9 mouse cellular contexts compared by ENCODE assay signal in genomic region chr17:25918037-25918750, GRCm38 (mm10). TPM values are rescaled to one million over a fixed set of nuclear protein-coding genes. Genes with fewer than 3 reads are reported as not detected.
DNase-seq lines count a peak whose midpoint lies in the region; ATAC-seq lines count a peak whose summit lies in the region.
"Had no signal": no experiment of that assay in that cellular context is flagged by ENCODE, and none has a peak within 500 bp of the region (broad histone marks: within the 10 kb centered on the region; RNA-seq: fewer than 3 reads in every experiment).

No protein-coding gene starts in this region.

- no peak for ATAC-seq in megakaryocyte, adult 5-6 weeks (ENCODE audit: poor library complexity, severe bottlenecking)
- ATAC-seq in liver, embryonic 11.5 days (replicated peaks; ENCODE audit: low FRiP score): no peak
- ATAC-seq in stomach, embryonic 16.5 days (ENCODE audit: insufficient read depth, low FRiP score): no peak

- H3K9ac ChIP-seq in liver, embryonic 11.5 days (ENCODE audit: low read depth, low read length): peak overlapping the region; percentile 88
- H3K9ac ChIP-seq in stomach, embryonic 16.5 days (ENCODE audit: low read length): peak overlapping the region; percentile 90

- H3K36me3 ChIP-seq in megakaryocyte, embryonic 14.5 days (replicated peaks; ENCODE audit: low read length): peaks cover 34% of the 10 kb centered on the region
- 0 out of 2 replicates have a peak, but pooled peaks cover 2% of the 10 kb centered on the region for H3K36me3 ChIP-seq in liver, embryonic 11.5 days (ENCODE audit: control insufficient read depth, insufficient read depth, low read length)
- no peaks in the 10 kb centered on the region for H3K36me3 ChIP-seq in stomach, embryonic 16.5 days (ENCODE audit: control insufficient read depth, insufficient read depth, low read length)

- WGBS in liver, embryonic 11.5 days: 83% methylated on average over 9 of the region's 9 CpGs
- 78% methylated on average over 9 of the region's 9 CpGs for WGBS in stomach, embryonic 16.5 days

- H3K27ac ChIP-seq in liver, embryonic 11.5 days (ENCODE audit: low read depth, low read length): no peak overlapping the region
- H3K27ac ChIP-seq in stomach, embryonic 16.5 days (ENCODE audit: low read length): peak overlapping the region; percentile 82

- peaks cover 2% of the 10 kb centered on the region for H3K27me3 ChIP-seq in megakaryocyte, embryonic 14.5 days (replicated peaks)
- no peaks in the 10 kb centered on the region for H3K27me3 ChIP-seq in liver, embryonic 11.5 days (replicated peaks; ENCODE audit: control insufficient read depth, insufficient read depth, low read length)
- no peaks in the 10 kb centered on the region for H3K27me3 ChIP-seq in stomach, embryonic 16.5 days (ENCODE audit: control insufficient read depth, insufficient read depth, low read length)

- H3K4me2 ChIP-seq in liver, embryonic 11.5 days: peak overlapping the region; percentile 97
- H3K4me2 ChIP-seq in stomach, embryonic 16.5 days (ENCODE audit: low read depth, low read length): peak overlapping the region; percentile 81

- DNase-seq in cerebellum, adult 9-10 months: peak; percentile 59
- DNase-seq in cerebellum, postnatal 36 days: no peak
- no peak for DNase-seq in liver, embryonic 11.5 days (ENCODE audit: low spot score)
- DNase-seq in natural killer cell, adult 2 months (ENCODE audit: low spot score in 2 of 2): no peak
- DNase-seq in gastrocnemius, postnatal 4 days (ENCODE audit: low spot score in 2 of 2): no peak
- DNase-seq: cerebellum, adult 11-12 months had no signal

- H3K9me3 ChIP-seq in megakaryocyte, embryonic 14.5 days: no peaks in the 10 kb centered on the region
- no peaks in the 10 kb centered on the region for H3K9me3 ChIP-seq in liver, embryonic 11.5 days (ENCODE audit: control insufficient read depth, low read length)
- H3K9me3 ChIP-seq in stomach, embryonic 16.5 days (replicated peaks; ENCODE audit: control insufficient read depth, low read length): no peaks in the 10 kb centered on the region

- peaks cover 74% of the 10 kb centered on the region for H3K4me1 ChIP-seq in megakaryocyte, embryonic 14.5 days
- peaks cover 32% of the 10 kb centered on the region for H3K4me1 ChIP-seq in liver, embryonic 11.5 days (replicated peaks; ENCODE audit: control insufficient read depth, insufficient read depth, low read length)
- peaks cover 22% of the 10 kb centered on the region for H3K4me1 ChIP-seq in stomach, embryonic 16.5 days (ENCODE audit: control insufficient read depth, insufficient read depth, low read length)

- peak overlapping the region; percentile 100 for H3K4me3 ChIP-seq in megakaryocyte, embryonic 14.5 days (replicated peaks)
- peak overlapping the region; percentile 93 for H3K4me3 ChIP-seq in liver, embryonic 11.5 days (ENCODE audit: low read depth, low read length)
- H3K4me3 ChIP-seq in stomach, embryonic 16.5 days (replicated peaks; ENCODE audit: low read length): peak overlapping the region; percentile 91

RNA-seq across cellular contexts. Expression of gene Rab40c, which starts 1.3 kb away (rescaled TPM):
- 8.8 and 24.8 TPM in 2 replicates for polyA plus RNA-seq in megakaryocyte, embryonic 14.5 days (2012; ENCODE audit: insufficient read depth, low replicate concordance)
- 7.9 and 12.8 TPM in 2 replicates for total RNA-seq in megakaryocyte, adult 5-6 weeks (2015)
- 9.1 and 16.1 TPM in 2 replicates for total RNA-seq in megakaryocyte, adult 5-6 weeks (2017)
- polyA plus RNA-seq in liver, embryonic 11.5 days (2014; fragmentation: Nextera tagmentation; extraction: Ambion mirVana): 9.9 and 10.7 TPM in 2 replicates
- 26.3 and 27.7 TPM in 2 replicates for polyA plus RNA-seq in stomach, embryonic 16.5 days (2015; fragmentation: Nextera tagmentation; extraction: Ambion mirVana)
- total RNA-seq in gastrocnemius, postnatal 4 days (2021): 10 to 100 TPM; 15.1 to 17.2 TPM

RNA-seq across cellular contexts. Expression of gene Pigq, which starts 26.5 kb away (rescaled TPM):
- polyA plus RNA-seq in megakaryocyte, embryonic 14.5 days (2012; ENCODE audit: insufficient read depth, low replicate concordance): 48.5 and 65.5 TPM in 2 replicates
- 44.2 and 45.2 TPM in 2 replicates for total RNA-seq in megakaryocyte, adult 5-6 weeks (2015)
- 33.8 and 36.5 TPM in 2 replicates for total RNA-seq in megakaryocyte, adult 5-6 weeks (2017)
- 137 and 139 TPM in 2 replicates for polyA plus RNA-seq in liver, embryonic 11.5 days (2014; fragmentation: Nextera tagmentation; extraction: Ambion mirVana)
- 57.2 and 62.0 TPM in 2 replicates for polyA plus RNA-seq in stomach, embryonic 16.5 days (2015; fragmentation: Nextera tagmentation; extraction: Ambion mirVana)
- total RNA-seq in gastrocnemius, postnatal 4 days (2021): 10 to 100 TPM; 46.7 to 50.8 TPM

RNA-seq across cellular contexts. Expression of gene Nhlrc4, which starts 26.6 kb away (rescaled TPM):
- polyA plus RNA-seq in megakaryocyte, embryonic 14.5 days (2012; ENCODE audit: insufficient read depth, low replicate concordance): not detected in 2 replicates
- total RNA-seq in megakaryocyte, adult 5-6 weeks (2015): not detected in 2 replicates
- not detected in 2 replicates for total RNA-seq in megakaryocyte, adult 5-6 weeks (2017)
- 0.85 and 1.4 TPM in 2 replicates for polyA plus RNA-seq in liver, embryonic 11.5 days (2014; fragmentation: Nextera tagmentation; extraction: Ambion mirVana)
- 0.12 and 0.66 TPM in 2 replicates for polyA plus RNA-seq in stomach, embryonic 16.5 days (2015; fragmentation: Nextera tagmentation; extraction: Ambion mirVana)
- not detected for total RNA-seq in gastrocnemius, postnatal 4 days (2021)

RNA-seq across cellular contexts. Expression of gene A930017K11Rik, which starts 34.2 kb away (rescaled TPM):
- not detected in 2 replicates for polyA plus RNA-seq in megakaryocyte, embryonic 14.5 days (2012; ENCODE audit: insufficient read depth, low replicate concordance)
- not detected in 2 replicates for total RNA-seq in megakaryocyte, adult 5-6 weeks (2015)
- not detected in 2 replicates for total RNA-seq in megakaryocyte, adult 5-6 weeks (2017)
- polyA plus RNA-seq in liver, embryonic 11.5 days (2014; fragmentation: Nextera tagmentation; extraction: Ambion mirVana): 0.68 and 0.85 TPM in 2 replicates
- polyA plus RNA-seq in stomach, embryonic 16.5 days (2015; fragmentation: Nextera tagmentation; extraction: Ambion mirVana): 0.11 and 0.31 TPM in 2 replicates
- not detected for total RNA-seq in gastrocnemius, postnatal 4 days (2021)

RNA-seq across cellular contexts. Expression of gene Wfikkn1, which starts 37.5 kb away (rescaled TPM):
- polyA plus RNA-seq in megakaryocyte, embryonic 14.5 days (2012; ENCODE audit: insufficient read depth, low replicate concordance): 1.9 and 3.1 TPM in 2 replicates
- total RNA-seq in megakaryocyte, adult 5-6 weeks (2015): 1.0 and 1.6 TPM in 2 replicates
- 0.04 and 0.15 TPM in 2 replicates for total RNA-seq in megakaryocyte, adult 5-6 weeks (2017)
- 2.1 and 2.4 TPM in 2 replicates for polyA plus RNA-seq in liver, embryonic 11.5 days (2014; fragmentation: Nextera tagmentation; extraction: Ambion mirVana)
- polyA plus RNA-seq in stomach, embryonic 16.5 days (2015; fragmentation: Nextera tagmentation; extraction: Ambion mirVana): 0.42 and 0.56 TPM in 2 replicates
- total RNA-seq in gastrocnemius, postnatal 4 days (2021): 1 to 10 TPM in 1 of 2 experiments, under 1 TPM in 1; 0.88 to 1.4 TPM
